9 mouse cellular contexts compared by ENCODE assay signal in genomic region chr8:60631504-60631934, GRCm38 (mm10). TPM values are rescaled to one million over a fixed set of nuclear protein-coding genes. Genes with fewer than 3 reads are reported as not detected.
A peak's percentile ranks its signal among the peaks of the same experiment; 100 is the strongest.
DNase-seq lines count a peak whose midpoint lies in the region; ATAC-seq and TF ChIP-seq lines count a peak whose summit lies in the region.
"Had no signal": no experiment of that assay in that cellular context is flagged by ENCODE, and none has a peak within 500 bp of the region (broad histone marks: within the 10 kb centered on the region; RNA-seq: fewer than 3 reads in every experiment).

No protein-coding gene starts in this region.

- DNase-seq in ES-E14 (ENCODE audit: low read depth, low spot score) = peak; percentile 65
- peak; percentile 84 to 85 for DNase-seq in cerebellum, adult 2 months
- DNase-seq in forelimb bud, embryonic 11.5 days (ENCODE audit: low read depth, low spot score) = peak; percentile 62
- peak; percentile 74 for DNase-seq in heart, postnatal 4 days
- peak; percentile 74 to 76 for DNase-seq in layer of hippocampus, adult 2 months (ENCODE audit: low spot score in 2 of 2)
- peak; percentile 80 to 86 for DNase-seq in lung, adult 18-20 months
- DNase-seq in thymus, postnatal 4 days = peak; percentile 15

- WGBS in cerebellum, adult 2 months = under 1% methylated on average over 13 of the region's 13 CpGs
- WGBS in neural tube, embryonic 14.5 days = under 1% methylated on average over 13 of the region's 13 CpGs

- peak overlapping the region; percentile 92 for H3K4me2 ChIP-seq in neural tube, embryonic 14.5 days (ENCODE audit: low read depth, low read length)

- no peak for TF ChIP-seq CTCF in cerebellum, adult 2 months (IDR thresholded peaks at IDR 0.05; ENCODE audit: borderline replicate concordance, insufficient read depth, low read depth, low read length)
- no peak for TF ChIP-seq CTCF in layer of hippocampus, adult 2 months (conservative IDR thresholded peaks at IDR 0.05)

- no peaks in the 10 kb centered on the region for H3K9me3 ChIP-seq in ES-E14 (ENCODE audit: control insufficient read depth, insufficient read depth, low read depth, low read length)
- no peaks in the 10 kb centered on the region for H3K9me3 ChIP-seq in neural tube, embryonic 14.5 days (ENCODE audit: control insufficient read depth, low read length)

- 0 out of 2 replicates have a peak, but pooled peaks have one; percentile 42 for TF ChIP-seq POLR2A in cerebellum, adult 2 months (IDR thresholded peaks at IDR 0.05; ENCODE audit: borderline replicate concordance, insufficient read depth, low read length)

- H3K27me3 ChIP-seq in cerebellum, adult 2 months (ENCODE audit: control insufficient read depth, insufficient read depth, low read length) = no peaks in the 10 kb centered on the region
- no peaks in the 10 kb centered on the region for H3K27me3 ChIP-seq in neural tube, embryonic 14.5 days (ENCODE audit: control insufficient read depth, insufficient read depth, low read length)

- ATAC-seq in neural tube, embryonic 14.5 days (ENCODE audit: low read depth) = peak; percentile 39

- H3K36me3 ChIP-seq in ES-E14 (ENCODE audit: control insufficient read depth, insufficient read depth, low read length, poor library complexity, severe bottlenecking) = no peaks in the 10 kb centered on the region
- no peaks in the 10 kb centered on the region for H3K36me3 ChIP-seq in neural tube, embryonic 14.5 days (ENCODE audit: control insufficient read depth, insufficient read depth, low read length)

- no peak overlapping the region for H3K27ac ChIP-seq in ES-E14 (ENCODE audit: insufficient read depth, low read depth, low read length, poor library complexity, severe bottlenecking)
- no peak overlapping the region for H3K27ac ChIP-seq in cerebellum, adult 2 months (ENCODE audit: insufficient read depth, low read length)
- peak overlapping the region; percentile 95 for H3K27ac ChIP-seq in layer of hippocampus, adult 2 months
- no peak overlapping the region; the same call in 1 of the 2 replicates for H3K27ac ChIP-seq in neural tube, embryonic 14.5 days (ENCODE audit: low read depth, low read length)

- no peak overlapping the region for H3K9ac ChIP-seq in ES-E14 (ENCODE audit: insufficient read depth, low read depth, low read length, poor library complexity, severe bottlenecking)
- H3K9ac ChIP-seq in neural tube, embryonic 14.5 days (replicated peaks; ENCODE audit: low read depth, low read length) = no peak overlapping the region

- H3K4me3 ChIP-seq in ES-E14 (ENCODE audit: insufficient read depth in 1 of 2, low read depth in 1 of 2, low read length in 2 of 2, poor library complexity in 1 of 2, severe bottlenecking in 1 of 2) = peak overlapping the region; percentile 10 to 66; a peak in 3 of 4 replicates
- H3K4me3 ChIP-seq in cerebellum, adult 2 months (replicated peaks; ENCODE audit: insufficient read depth, low read depth, low read length) = peak overlapping the region; percentile 54
- H3K4me3 ChIP-seq in layer of hippocampus, adult 2 months = peak overlapping the region; percentile 66
- peak overlapping the region; percentile 69 for H3K4me3 ChIP-seq in neural tube, embryonic 14.5 days (ENCODE audit: low read depth, low read length)

- in situ Hi-C loops in ES-E14 (cut with MboI; ENCODE audit: low sequenced_read_pairs in 2 of 2, unreplicated experiment in 2 of 2) = loop anchor here in 1 of 2 experiments (25.0 kb wide), 1 partner anchor 231 kb away; no protein-coding TSS in a partner anchor

- peaks cover 0 to 5% of the 10 kb centered on the region in 2 experiments; a peak in 1 of 4 replicates for H3K4me1 ChIP-seq in ES-E14 (ENCODE audit: control insufficient read depth in 2 of 2, insufficient read depth in 2 of 2, low read length in 2 of 2, poor library complexity in 1 of 2)
- no peaks in the 10 kb centered on the region for H3K4me1 ChIP-seq in cerebellum, adult 2 months (ENCODE audit: control insufficient read depth, insufficient read depth, low read length)
- H3K4me1 ChIP-seq in neural tube, embryonic 14.5 days (ENCODE audit: control insufficient read depth, insufficient read depth, low read length) = no peaks in the 10 kb centered on the region

TF ChIP-seq in ES-E14, 5 proteins besides CTCF, POLR2A, EP300 and RAD21:
- TF ChIP-seq ZNF384 (IDR thresholded peaks at IDR 0.05; ENCODE audit: low read depth, low read length) = peak; percentile 99
- no peak for TF ChIP-seq ZC3H11A (IDR thresholded peaks at IDR 0.05; ENCODE audit: borderline replicate concordance, low read depth, low read length)
- TF ChIP-seq MAFK (IDR thresholded peaks at IDR 0.05; ENCODE audit: insufficient read depth, low read depth, low read length) = peak; percentile 32; the same call in 1 of the 2 replicates
- TF ChIP-seq CHD2 (IDR thresholded peaks at IDR 0.05; ENCODE audit: low read depth, low read length) = no peak
TF ChIP-seq in ES-E14: peak in this region for 2.

RNA-seq across cellular contexts. Expression of gene Mfap3l, which starts 1.1 kb away (rescaled TPM):
- 7.0 and 9.1 TPM in 2 replicates for total RNA-seq in ES-E14 (2012; rRNA removed)
- 24.6 and 25.3 TPM in 2 replicates for polyA plus RNA-seq in cerebellum, adult 2 months (2012; rRNA removed)
- total RNA-seq in heart, postnatal 4 days (2021) = 1 to 10 TPM; 3.6 to 4.2 TPM
- total RNA-seq in layer of hippocampus, adult 2 months (2021) = 10 to 100 TPM; 44.7 to 48.7 TPM
- 8.9 and 9.0 TPM in 2 replicates for polyA plus RNA-seq in neural tube, embryonic 14.5 days (2014; fragmentation: Nextera tagmentation; extraction: Ambion mirVana)
- polyA plus RNA-seq: erythroblast, embryonic 14.5 days had no signal

Comparison
In these comparisons a context has a peak if more than half of its experiments do, and no peak if none do; other contexts are left out.
1. DNase-seq: peak in every context shown above with its lines; median percentile 84 in cerebellum, adult 2 months; 83 in lung, adult 18-20 months; 75 in layer of hippocampus, adult 2 months; 74 in heart, postnatal 4 days; 65 in ES-E14; 62 in forelimb bud, embryonic 11.5 days; 15 in thymus, postnatal 4 days.